Mouse (Mus musculus): Measurements from ENCODE around the gene Hmgn1. TPM values are rescaled to one million over a fixed set of nuclear protein-coding genes. Genes with fewer than 3 reads are reported as not detected.

Hmgn1 gene
- polyA plus RNA-seq, 1 experiment from 2014 or later: 793 TPM

DNA sequence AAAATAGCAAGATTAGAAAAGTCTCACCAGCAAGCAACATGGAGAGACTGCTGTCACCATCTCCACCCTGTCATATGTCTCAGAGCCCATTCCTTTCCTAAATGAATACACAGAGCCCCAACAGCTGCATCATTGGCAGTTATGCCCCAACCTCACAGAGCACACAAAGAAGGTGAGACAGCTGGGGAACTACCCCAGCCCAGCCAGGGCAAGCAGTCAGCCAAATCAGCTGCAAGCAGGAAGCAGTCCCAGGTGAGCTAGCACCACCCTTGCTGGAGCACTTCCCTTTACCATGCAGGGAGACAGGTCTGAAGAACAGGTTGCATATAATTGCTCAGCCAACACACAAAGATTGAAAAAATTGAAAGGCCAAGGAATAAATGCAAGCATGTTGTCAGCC lies 41.9 kb downstream of the Hmgn1 start:
- no peak overlapping the region for H3K4me2 ChIP-seq (replicated peaks; ENCODE audit: low read depth, low read length)
- H3K36me3 ChIP-seq (ENCODE audit: control insufficient read depth, insufficient read depth, low read length): no peaks in the 10 kb centered on the region
- no peak for DNase-seq (ENCODE audit: low spot score)
- H3K9ac ChIP-seq (ENCODE audit: low read depth, low read length): no peak overlapping the region
- H3K27me3 ChIP-seq (ENCODE audit: control insufficient read depth, insufficient read depth, low read length): no peaks in the 10 kb centered on the region
- no peaks in the 10 kb centered on the region for H3K9me3 ChIP-seq (ENCODE audit: control insufficient read depth, low read length)
- H3K27ac ChIP-seq (ENCODE audit: low read depth, low read length): no peak overlapping the region
- H3K4me1 ChIP-seq (replicated peaks; ENCODE audit: control insufficient read depth, insufficient read depth, low read length): 0 out of 2 replicates have a peak, but pooled peaks cover 1% of the 10 kb centered on the region
- H3K4me3 ChIP-seq (ENCODE audit: low read depth, low read length): no peak overlapping the region
- no peak for ATAC-seq (ENCODE audit: low FRiP score)

DNA sequence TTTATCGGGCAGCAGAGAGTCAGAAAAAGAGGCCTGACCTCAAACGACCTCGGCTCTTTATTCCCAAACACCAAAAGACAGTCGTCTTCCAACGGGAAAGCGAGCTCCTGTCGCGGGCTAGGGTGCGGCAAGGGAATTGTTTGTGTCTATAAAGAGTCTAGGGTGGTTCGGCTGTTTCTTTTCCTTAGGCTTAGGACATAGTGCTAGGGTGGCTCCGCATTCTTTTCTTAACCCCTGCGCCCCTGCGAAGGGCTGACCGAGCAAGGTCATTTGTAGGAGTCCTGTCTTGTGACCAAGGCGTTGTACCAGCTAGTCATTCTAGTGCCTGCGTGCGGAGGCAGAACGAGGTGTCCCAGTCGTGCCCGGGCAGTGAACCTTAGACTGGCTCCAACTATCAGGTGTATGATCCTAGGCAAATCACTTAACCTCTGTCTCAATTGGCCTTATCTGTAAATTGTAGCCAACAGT lies 44.3 kb downstream of the Hmgn1 start:
- no peaks in the 10 kb centered on the region for H3K9me3 ChIP-seq (ENCODE audit: control insufficient read depth, low read length)
- no peaks in the 10 kb centered on the region for H3K36me3 ChIP-seq (ENCODE audit: control insufficient read depth, insufficient read depth, low read length)
- no peaks in the 10 kb centered on the region for H3K27me3 ChIP-seq (ENCODE audit: control insufficient read depth, insufficient read depth, low read length)
- 3% methylated on average over 20 of the region's 20 CpGs for WGBS
- H3K4me1 ChIP-seq (replicated peaks; ENCODE audit: control insufficient read depth, insufficient read depth, low read length): 0 out of 2 replicates have a peak, but pooled peaks cover 3% of the 10 kb centered on the region
- peak overlapping the region; percentile 100 for H3K4me3 ChIP-seq (ENCODE audit: low read depth, low read length)
- ATAC-seq (ENCODE audit: low FRiP score) (peak; percentile 7), DNase-seq (ENCODE audit: low spot score) (no peak)
- peak overlapping the region; percentile 93 for H3K9ac ChIP-seq (ENCODE audit: low read depth, low read length)
- peak overlapping the region; percentile 86 for H3K4me2 ChIP-seq (replicated peaks; ENCODE audit: low read depth, low read length)
- peak overlapping the region; percentile 90; the same call in 1 of the 2 replicates for H3K27ac ChIP-seq (ENCODE audit: low read depth, low read length)

DNA sequence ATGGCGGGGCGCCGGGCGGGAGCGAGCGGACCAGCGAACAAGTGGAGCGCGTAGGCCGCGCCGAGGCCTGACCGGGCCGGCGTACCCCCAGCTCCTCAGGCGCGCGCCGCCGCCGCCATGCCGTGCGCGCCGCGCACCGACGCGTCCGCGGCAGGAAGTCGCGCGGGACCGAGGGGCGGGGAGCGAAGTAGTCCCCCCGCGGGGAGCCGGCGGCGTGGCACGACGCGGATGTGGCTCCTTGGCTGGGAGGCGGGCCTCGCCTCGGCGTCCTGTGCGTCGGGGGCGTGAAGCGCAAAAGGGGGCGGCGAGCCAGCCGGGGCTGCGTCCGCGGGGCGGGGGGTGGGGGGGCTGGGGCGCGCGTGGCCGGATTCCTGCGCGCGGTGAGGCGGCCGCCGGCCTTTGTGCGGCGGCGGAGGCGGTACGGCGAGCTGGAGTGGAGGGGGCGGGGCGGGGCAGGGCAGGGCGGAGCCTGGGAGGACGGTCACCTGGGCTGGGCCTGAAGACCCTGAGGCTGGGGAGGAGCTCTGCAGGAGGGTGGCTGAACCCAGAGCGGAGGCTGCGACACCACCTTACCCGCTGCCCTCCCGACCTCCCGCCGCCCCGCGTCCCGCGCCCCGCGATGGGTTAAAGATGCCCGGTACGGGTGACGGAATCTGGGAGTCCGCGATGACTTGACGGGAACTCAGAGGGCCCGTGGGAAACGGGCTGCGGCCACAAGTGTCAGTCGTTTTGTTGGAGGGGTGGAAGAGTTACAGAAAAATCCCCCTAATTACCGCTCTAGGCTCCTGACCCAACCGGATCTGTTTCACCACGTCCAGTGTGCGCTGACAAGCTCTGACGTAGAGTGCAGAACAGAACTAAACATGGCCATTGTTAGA lies 45.0 kb downstream of the Hmgn1 start, which contains the start of gene Brwd1:
TSS of gene Brwd1 (minus strand) at position 226 of the 878 bp plus-strand sequence.
- ATAC-seq (ENCODE audit: low FRiP score) (peak; percentile 89), DNase-seq (ENCODE audit: low spot score) (peak; percentile 90)
- H3K9ac ChIP-seq (ENCODE audit: low read depth, low read length): peak within 1 kb of the TSS; percentile 93
- H3K27me3 ChIP-seq (ENCODE audit: control insufficient read depth, insufficient read depth, low read length): no peaks in the 10 kb centered on the region
- H3K4me1 ChIP-seq (replicated peaks; ENCODE audit: control insufficient read depth, insufficient read depth, low read length): 0 out of 2 replicates have a peak, but pooled peaks cover 3% of the 10 kb centered on the region
- peak within 1 kb of the TSS; percentile 100 for H3K4me3 ChIP-seq (ENCODE audit: low read depth, low read length)
- no peaks in the 10 kb centered on the region for H3K36me3 ChIP-seq (ENCODE audit: control insufficient read depth, insufficient read depth, low read length)
- no peaks in the 10 kb centered on the region for H3K9me3 ChIP-seq (ENCODE audit: control insufficient read depth, low read length)
- WGBS: under 1% methylated on average over 44 of the region's 107 CpGs
- peak within 1 kb of the TSS; percentile 90 for H3K27ac ChIP-seq (ENCODE audit: low read depth, low read length)
- H3K4me2 ChIP-seq (replicated peaks; ENCODE audit: low read depth, low read length): peak within 1 kb of the TSS; percentile 86

DNA sequence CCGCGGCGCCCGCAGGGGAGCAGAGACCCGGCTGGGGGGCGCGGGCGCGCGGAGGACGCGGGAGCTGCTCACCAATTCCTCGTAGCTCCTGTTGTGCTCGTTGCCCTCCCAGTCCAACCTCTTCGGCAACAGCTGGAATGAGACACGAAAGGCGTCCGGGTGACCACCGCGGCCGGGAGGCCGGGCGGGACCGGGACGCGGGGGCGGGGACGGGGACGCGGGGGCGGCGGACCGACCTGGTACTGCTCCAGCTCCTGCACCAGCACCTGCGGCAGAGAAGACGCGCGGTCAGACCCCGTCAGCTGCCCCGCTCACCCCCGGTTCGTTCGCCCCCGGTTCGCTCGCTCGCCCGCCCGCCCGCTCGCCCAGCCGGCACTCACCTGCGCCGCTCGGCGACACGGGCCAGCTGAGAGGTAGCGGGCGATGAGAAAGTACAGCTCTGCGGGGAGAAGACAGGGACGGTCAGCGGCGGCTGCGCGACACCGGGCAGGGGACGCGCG lies 45.7 kb downstream of the Hmgn1 start:
- Histone ChIP-seq H3K9ac (ENCODE audit: low read depth, low read length) (peak overlapping the region; percentile 93), H3K4me3 (ENCODE audit: low read depth, low read length) (peak overlapping the region; percentile 100), H3K9me3 (ENCODE audit: control insufficient read depth, low read length) (no peaks in the 10 kb centered on the region), H3K27me3 (ENCODE audit: control insufficient read depth, insufficient read depth, low read length) (no peaks in the 10 kb centered on the region), H3K4me2 (replicated peaks; ENCODE audit: low read depth, low read length) (peak overlapping the region; percentile 86), H3K4me1 (replicated peaks; ENCODE audit: control insufficient read depth, insufficient read depth, low read length) (0 out of 2 replicates have a peak, but pooled peaks cover 3% of the 10 kb centered on the region), H3K36me3 (ENCODE audit: control insufficient read depth, insufficient read depth, low read length) (no peaks in the 10 kb centered on the region), H3K27ac (ENCODE audit: low read depth, low read length) (peak overlapping the region; percentile 90)
- ATAC-seq (ENCODE audit: low FRiP score): peak; percentile 50
- no peak for DNase-seq (ENCODE audit: low spot score)
- WGBS: under 1% methylated on average over 25 of the region's 68 CpGs

DNA sequence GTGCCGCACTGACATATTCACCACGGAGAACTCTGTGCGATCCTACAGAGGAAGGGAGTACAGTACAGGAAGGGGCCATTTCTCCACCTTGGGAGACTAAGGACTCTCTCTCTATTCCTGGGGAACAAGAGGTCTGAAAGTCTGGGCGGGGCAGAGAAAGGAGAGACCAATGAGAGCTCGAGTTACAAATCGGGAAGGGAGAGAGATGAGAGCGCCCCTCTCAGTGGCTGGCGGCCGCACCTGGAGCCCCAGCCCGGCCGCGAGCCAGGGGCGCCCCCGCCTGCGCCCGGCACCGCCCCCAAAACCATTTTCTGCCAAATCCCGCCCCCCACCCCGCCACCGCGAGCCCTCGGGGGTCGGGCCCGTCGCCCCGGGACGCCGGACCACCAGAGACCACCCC lies 46.2 kb downstream of the Hmgn1 start:
- peak overlapping the region; percentile 100 for H3K4me3 ChIP-seq (ENCODE audit: low read depth, low read length)
- 0 out of 2 replicates have a peak, but pooled peaks cover 3% of the 10 kb centered on the region for H3K4me1 ChIP-seq (replicated peaks; ENCODE audit: control insufficient read depth, insufficient read depth, low read length)
- WGBS: 3% methylated on average over 16 of the region's 28 CpGs
- peak overlapping the region; percentile 93 for H3K9ac ChIP-seq (ENCODE audit: low read depth, low read length)
- no peaks in the 10 kb centered on the region for H3K36me3 ChIP-seq (ENCODE audit: control insufficient read depth, insufficient read depth, low read length)
- DNase-seq (ENCODE audit: low spot score) (peak; percentile 93), ATAC-seq (ENCODE audit: low FRiP score) (peak; percentile 85)
- H3K4me2 ChIP-seq (replicated peaks; ENCODE audit: low read depth, low read length): peak overlapping the region; percentile 86
- peak overlapping the region; percentile 90 for H3K27ac ChIP-seq (ENCODE audit: low read depth, low read length)
- no peaks in the 10 kb centered on the region for H3K9me3 ChIP-seq (ENCODE audit: control insufficient read depth, low read length)
- no peaks in the 10 kb centered on the region for H3K27me3 ChIP-seq (ENCODE audit: control insufficient read depth, insufficient read depth, low read length)

DNA sequence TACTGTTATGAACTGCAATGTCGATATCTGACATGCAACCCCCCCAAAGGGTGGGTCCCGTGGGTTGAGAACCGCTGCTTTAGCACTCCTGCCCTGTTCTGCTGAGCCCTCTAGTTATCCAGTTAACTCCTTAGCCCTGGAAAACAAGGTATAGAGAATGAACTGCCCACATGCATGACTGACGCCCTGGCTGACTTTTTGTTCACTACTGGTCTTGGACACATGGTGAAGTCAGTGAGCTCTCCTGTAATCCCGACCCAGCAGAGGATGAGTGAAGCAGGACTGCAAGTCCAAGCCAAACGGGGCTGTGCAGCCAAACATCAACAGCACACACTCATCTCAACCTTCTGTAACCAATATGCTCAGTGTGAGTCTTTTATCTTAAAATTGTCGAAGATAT lies 47.0 kb downstream of the Hmgn1 start:
- ATAC-seq (ENCODE audit: low FRiP score): no peak
- Histone ChIP-seq H3K4me3 (ENCODE audit: low read depth, low read length) (no peak overlapping the region), H3K4me2 (replicated peaks; ENCODE audit: low read depth, low read length) (no peak overlapping the region), H3K36me3 (ENCODE audit: control insufficient read depth, insufficient read depth, low read length) (no peaks in the 10 kb centered on the region), H3K9me3 (ENCODE audit: control insufficient read depth, low read length) (no peaks in the 10 kb centered on the region), H3K27me3 (ENCODE audit: control insufficient read depth, insufficient read depth, low read length) (no peaks in the 10 kb centered on the region), H3K9ac (ENCODE audit: low read depth, low read length) (no peak overlapping the region), H3K4me1 (replicated peaks; ENCODE audit: control insufficient read depth, insufficient read depth, low read length) (0 out of 2 replicates have a peak, but pooled peaks cover 3% of the 10 kb centered on the region), H3K27ac (ENCODE audit: low read depth, low read length) (no peak overlapping the region)
- no peak for DNase-seq (ENCODE audit: low spot score)
- 89% methylated on average over 7 of the region's 7 CpGs for WGBS

Other genes starting within 250 kb of the Hmgn1 start
- 90.0 and 94.2 TPM in 2 replicates for gene Psmg1, start 136.8 kb downstream of the Hmgn1 start, polyA plus RNA-seq (2014; fragmentation: Nextera tagmentation; extraction: Ambion mirVana)
- 224 and 240 TPM in 2 replicates for gene Brwd1, start 45.2 kb downstream of the Hmgn1 start, polyA plus RNA-seq (2014; fragmentation: Nextera tagmentation; extraction: Ambion mirVana)
- 121 and 128 TPM in 2 replicates for gene Wrb, start 17.7 kb upstream of the Hmgn1 start, polyA plus RNA-seq (2014; fragmentation: Nextera tagmentation; extraction: Ambion mirVana)
- gene Lca5l, start 64.5 kb upstream of the Hmgn1 start, polyA plus RNA-seq (2014; fragmentation: Nextera tagmentation; extraction: Ambion mirVana): 1.3 and 1.4 TPM in 2 replicates
- gene Sh3bgr, start 72.7 kb upstream of the Hmgn1 start, polyA plus RNA-seq (2014; fragmentation: Nextera tagmentation; extraction: Ambion mirVana): 2.7 and 3.2 TPM in 2 replicates
- gene B3galt5, start 108.1 kb upstream of the Hmgn1 start, polyA plus RNA-seq (2014; fragmentation: Nextera tagmentation; extraction: Ambion mirVana): 1.0 TPM in 2 replicates

All from hindbrain, embryonic 11.5 days (tissue).